Mouse (Mus musculus) bone marrow macrophage, adult 2 months (primary cell): ENCODE data around the gene Mest. TPM values are rescaled to one million over a fixed set of nuclear protein-coding genes. Genes with fewer than 3 reads are reported as not detected.

Source experiments
- H3K27ac ChIP-seq: 2 replicates; pipeline ENCODE4 v1.5.1; 2012; ENCODE audit warnings: low read depth, low read length; ENCODE audit not compliant: insufficient read depth
- H3K4me1 ChIP-seq: 2 replicates; pipeline ENCODE4 v1.6.1; 2012; ENCODE audit warnings: low read length; ENCODE audit not compliant: control insufficient read depth, insufficient read depth
- H3K4me3 ChIP-seq: 2 replicates; pipeline ENCODE4 v1.5.1; 2012; ENCODE audit warnings: mild to moderate bottlenecking, low read length, moderate library complexity; ENCODE audit not compliant: insufficient read depth
- CTCF ChIP-seq: IDR thresholded peaks from 2 replicates; pipeline ENCODE4 v1.5.1; 2012; ENCODE audit warnings: low read depth, mild to moderate bottlenecking, low read length, moderate library complexity
- POLR2A ChIP-seq: IDR thresholded peaks from 2 replicates; pipeline ENCODE4 v1.6.1; 2012; ENCODE audit warnings: mild to moderate bottlenecking, low read depth, low read length, borderline replicate concordance
- polyA plus RNA-seq: library from polyadenylated mRNA; stranded (reverse); fragments of >200 nt; gene quantifications from 2 replicates; pipeline ENCODE4 v1.2.4, GENCODE M21; 2012; ENCODE audit not compliant: missing spikeins, insufficient read depth, insufficient read length

Mest gene
- polyA plus RNA-seq, 1 experiment = not detected

DNA sequence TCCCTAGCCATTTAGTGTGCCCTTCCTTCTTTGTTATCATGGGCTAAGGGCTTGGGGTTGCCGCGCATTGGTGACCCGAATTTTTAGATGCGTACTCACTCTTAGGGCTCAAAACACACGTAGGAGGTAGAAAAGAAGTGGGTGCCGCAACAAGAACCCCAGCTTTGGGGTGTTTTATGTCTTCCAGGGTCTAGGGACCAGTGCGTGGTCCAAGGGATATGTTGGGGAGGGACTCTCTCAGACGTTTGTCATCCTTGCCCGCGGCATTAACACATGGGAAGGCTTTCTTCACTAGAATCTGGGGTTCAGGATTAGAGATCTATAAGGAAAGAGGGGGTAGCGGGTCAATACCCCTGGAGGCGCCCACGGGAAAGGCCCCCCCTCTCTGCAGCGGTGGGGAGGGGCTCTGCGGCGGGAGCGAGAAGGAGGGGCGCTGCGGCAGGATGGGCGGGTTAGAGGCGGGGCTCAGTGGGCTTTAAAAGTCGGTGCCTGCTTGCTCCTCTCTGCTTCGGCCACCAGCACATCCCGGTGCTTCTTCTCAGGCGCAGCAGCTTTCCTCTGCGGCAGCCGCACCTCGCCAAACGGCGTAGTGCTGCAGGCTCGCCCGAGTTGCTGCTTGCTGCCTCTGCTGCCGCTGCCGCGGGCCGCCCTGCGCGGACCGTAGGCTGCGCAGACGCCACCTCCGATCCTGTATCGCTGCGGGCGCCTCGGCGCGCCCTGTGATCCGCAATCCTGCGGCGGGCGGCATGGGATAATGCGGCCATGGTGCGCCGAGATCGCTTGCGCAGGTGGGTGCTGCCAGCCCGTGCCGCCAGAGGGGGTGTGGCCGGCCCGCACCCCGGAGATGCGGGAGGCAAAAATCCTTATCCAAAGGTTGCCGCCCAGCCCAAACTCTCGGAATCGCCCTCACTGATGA is 14.5 kb downstream of the Mest start:
- Histone ChIP-seq H3K4me3 (peak overlapping the region; percentile 42), H3K4me1 (no peaks in the 10 kb centered on the region), H3K27ac (no peak overlapping the region)

DNA sequence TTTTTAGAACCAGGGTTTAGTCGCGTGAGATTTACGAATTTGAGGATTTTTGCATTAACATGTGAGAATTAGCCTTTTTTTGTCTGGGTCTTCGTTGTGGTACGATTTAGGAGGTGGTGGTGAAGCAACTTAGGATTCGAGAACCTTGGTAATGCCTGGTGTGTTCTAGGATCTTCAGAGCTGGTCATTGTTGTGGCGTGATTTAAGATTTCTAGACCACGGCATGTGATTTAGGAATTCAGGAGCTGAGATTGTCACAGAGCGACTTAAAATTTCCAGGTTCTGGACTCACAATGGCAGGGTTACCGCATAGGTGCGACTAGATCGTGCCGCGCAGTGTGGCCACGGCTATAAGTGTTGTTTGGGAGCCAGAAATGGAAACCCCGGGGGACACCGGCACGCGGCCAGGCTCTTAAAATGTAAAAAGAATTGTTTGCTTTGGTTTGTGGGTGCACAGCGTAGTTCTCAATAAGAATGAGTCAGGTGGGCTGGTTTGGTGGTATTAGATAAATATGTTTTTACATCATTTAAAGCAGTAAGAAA is 15.2 kb downstream of the Mest start:
- Histone ChIP-seq H3K4me3 (peak overlapping the region; percentile 42), H3K4me1 (no peaks in the 10 kb centered on the region), H3K27ac (no peak overlapping the region)
- TF ChIP-seq CTCF (no peak), POLR2A (no peak)

More for the DNA sequence above, 14.5 kb downstream of the Mest start:
- TF ChIP-seq CTCF = no peak
- TF ChIP-seq POLR2A = no peak

DNA sequence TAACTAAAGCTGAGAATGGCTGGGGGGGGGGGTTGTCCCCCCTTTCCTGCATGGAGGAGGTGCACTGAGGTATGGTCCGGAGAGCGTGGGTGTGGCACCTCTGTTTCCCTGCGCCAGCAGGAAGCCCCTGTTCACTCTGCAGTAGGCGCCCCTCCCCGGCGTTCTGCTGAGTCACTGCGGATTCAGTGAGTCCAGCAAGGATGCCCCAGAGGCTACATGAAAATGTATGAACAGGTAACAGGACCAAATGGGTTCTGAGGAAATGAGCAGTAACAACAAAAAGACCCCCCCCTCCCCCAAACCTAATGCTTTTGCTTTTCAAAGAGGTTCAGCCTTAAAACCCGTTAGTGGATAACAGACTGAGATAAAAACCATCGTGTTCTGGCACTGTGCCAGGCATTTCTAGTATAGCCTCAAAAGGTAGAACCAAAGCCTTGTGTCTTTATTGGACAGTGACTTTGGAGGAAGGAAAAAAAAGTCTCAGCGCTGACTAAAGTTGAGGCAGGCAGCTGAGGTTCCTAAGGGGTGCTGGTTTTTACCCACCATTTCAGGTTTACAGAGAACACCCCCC is 15.9 kb downstream of the Mest start:
- Histone ChIP-seq H3K4me1 (no peaks in the 10 kb centered on the region), H3K4me3 (no peak overlapping the region), H3K27ac (no peak overlapping the region)
- no peak for TF ChIP-seq CTCF
- TF ChIP-seq POLR2A = no peak

DNA sequence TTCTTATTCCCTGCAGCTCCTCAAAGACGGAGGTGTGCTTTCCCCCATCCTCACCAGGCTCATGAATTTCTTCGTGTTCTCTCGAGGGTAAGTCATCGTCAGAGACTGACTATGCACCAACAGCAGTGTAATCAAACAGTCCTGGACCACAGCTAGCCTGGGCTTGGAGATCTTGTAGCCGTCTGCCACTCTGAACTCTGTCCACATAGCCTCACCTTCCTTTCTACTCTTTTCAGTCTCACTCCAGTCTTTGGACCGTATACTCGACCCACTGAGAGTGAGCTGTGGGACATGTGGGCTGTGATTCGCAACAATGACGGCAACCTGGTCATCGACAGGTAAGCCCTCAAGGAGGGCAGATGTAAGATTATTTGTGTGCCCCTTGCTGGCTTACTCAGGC is 21.5 kb downstream of the Mest start:
- TF ChIP-seq POLR2A (no peak), CTCF (no peak)
- Histone ChIP-seq H3K4me3 (no peak overlapping the region), H3K27ac (no peak overlapping the region), H3K4me1 (no peaks in the 10 kb centered on the region)

DNA sequence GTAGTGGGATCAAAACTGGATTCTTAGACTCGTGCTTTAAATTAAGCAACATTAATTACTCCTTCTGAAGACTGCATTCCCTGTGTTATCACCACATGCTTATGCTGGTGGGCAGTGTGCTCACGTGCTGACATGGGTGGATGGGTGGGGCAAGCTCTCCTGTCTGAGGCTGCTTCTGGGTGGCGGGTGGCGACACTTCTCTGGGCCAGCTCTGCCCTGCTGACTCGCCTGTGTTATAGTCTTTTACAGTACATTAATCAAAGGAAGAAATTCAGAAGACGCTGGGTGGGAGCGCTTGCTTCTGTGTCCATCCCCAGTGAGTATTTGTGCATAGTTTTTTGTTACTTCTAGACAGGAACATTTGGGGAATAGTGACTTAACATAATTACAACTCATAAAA is 22.2 kb downstream of the Mest start:
- Histone ChIP-seq H3K4me3 (no peak overlapping the region), H3K27ac (no peak overlapping the region)
- no peak for TF ChIP-seq CTCF
- TF ChIP-seq POLR2A = no peak

DNA sequence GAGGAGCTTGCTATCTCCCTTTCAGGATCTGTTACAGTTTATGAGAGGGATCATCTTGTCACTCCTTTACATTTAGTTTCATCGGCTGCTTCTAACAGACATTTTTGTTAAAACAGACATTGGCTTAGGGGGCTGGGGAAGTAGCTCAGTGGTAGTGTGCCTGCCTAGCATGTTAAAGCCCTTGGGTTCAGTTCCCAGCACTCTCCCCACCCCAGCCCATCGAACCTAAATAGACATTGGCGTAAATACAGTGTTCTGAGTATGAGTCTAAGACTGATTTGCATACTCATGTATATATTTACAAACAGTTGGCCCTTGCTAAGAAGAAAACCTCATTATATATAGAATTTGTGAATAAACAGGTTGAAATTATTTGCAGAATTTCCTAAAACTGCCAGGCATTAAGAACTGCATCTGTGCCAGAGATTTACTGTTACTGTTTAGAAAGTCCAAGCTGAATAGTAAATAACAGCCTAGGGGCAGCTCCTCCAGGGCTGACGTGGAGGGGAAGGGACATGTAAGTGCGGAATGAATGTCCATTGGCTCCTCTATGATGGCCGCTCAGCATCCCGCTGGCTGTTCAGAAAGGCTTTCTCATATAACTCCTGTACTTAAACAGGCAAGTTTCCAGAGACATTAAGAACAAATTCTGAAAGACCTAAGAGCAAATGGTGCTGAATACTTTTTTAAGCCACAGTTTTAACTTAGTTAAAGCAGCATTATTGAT is 24.4 kb downstream of the Mest start:
- H3K27ac ChIP-seq = no peak overlapping the region
- no peak overlapping the region for H3K4me3 ChIP-seq
- TF ChIP-seq POLR2A (no peak), CTCF (no peak)
- H3K4me1 ChIP-seq = 0 out of 2 replicates have a peak, but pooled peaks cover 5% of the 10 kb centered on the region

More for the DNA sequence above, 22.2 kb downstream of the Mest start:
- no peaks in the 10 kb centered on the region for H3K4me1 ChIP-seq

DNA sequence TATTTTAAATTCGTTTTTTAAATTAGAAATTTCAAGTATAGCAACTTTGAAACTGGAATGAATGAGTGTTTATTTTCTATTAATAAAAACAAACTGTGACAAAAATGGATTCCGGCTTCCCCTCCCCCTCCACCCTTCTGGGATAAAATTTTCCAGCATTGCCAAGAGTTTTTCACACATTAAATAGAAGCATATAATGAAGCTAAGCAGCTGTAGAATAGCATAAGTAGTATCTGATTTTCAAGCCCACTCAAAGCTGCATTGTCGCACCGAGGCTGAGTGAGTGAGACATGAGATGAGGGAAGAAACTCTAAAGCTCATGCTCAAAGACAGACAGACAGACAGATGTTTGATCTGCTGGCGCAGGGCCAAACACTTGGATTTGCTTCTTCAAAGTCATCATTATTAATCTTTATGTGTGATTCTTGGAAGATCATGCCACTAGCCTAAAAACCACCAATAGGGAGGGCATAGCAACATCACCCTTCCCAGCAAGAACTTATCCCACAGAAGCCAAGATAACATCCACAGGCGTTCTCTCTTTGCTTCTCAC is 25.1 kb downstream of the Mest start:
- no peak overlapping the region for H3K4me3 ChIP-seq
- TF ChIP-seq POLR2A (no peak), CTCF (no peak)
- H3K27ac ChIP-seq = no peak overlapping the region
- 0 out of 2 replicates have a peak, but pooled peaks cover 5% of the 10 kb centered on the region for H3K4me1 ChIP-seq

DNA sequence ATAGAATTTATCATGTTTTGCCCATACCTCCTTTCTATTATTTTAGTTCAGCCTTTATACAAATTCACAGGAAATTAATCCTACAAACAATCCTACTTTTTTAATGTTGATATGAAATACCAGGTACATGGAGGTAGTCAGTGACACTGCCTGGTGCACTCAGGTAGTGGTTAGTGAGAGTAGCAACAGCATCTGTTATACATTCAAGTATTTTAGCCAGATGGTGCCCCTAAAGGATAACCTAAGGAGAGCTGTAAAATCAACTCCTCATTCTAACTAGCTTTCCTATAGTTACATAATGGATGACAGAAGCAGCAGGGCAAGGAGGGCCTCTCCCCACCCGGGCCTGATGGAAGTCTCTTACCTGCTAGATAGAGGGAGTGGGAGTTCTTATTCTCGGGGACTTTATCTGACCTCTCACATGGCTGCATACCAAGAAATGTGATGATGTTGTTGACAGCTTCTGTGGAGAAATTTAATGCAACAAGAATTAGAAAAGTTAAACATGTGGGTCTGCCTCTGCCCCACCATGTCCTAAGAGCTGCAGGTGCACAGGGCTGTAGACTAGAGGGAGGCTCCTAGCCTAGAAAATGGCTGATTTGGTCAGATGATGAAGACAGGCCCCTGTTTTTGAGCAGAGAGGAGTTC is 25.8 kb downstream of the Mest start:
- TF ChIP-seq POLR2A = no peak
- TF ChIP-seq CTCF = no peak
- Histone ChIP-seq H3K4me1 (0 out of 2 replicates have a peak, but pooled peaks cover 5% of the 10 kb centered on the region), H3K4me3 (no peak overlapping the region), H3K27ac (no peak overlapping the region)

DNA sequence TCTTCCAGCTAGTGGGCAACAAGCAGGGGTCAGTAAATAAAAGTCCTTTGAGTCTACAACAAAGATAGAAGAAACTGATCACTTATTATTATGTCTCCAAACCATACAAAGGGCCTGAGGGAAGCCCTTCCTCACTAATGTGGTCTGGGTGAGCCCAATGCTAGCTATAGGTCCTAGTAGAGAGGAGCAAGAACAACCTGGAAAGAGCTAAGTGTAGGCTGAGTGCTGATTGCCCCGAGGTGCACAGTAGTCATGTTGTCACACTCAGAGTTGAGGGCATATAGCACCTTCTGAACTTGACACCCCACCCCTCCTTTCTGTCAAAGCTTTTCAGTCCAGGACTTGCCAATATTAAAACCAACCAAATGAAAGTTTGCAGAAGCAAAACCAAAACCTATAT is 26.5 kb downstream of the Mest start:
- TF ChIP-seq CTCF = no peak
- no peak for TF ChIP-seq POLR2A
- H3K4me1 ChIP-seq = 0 out of 2 replicates have a peak, but pooled peaks cover 5% of the 10 kb centered on the region
- no peak overlapping the region for H3K27ac ChIP-seq
- H3K4me3 ChIP-seq = no peak overlapping the region
